Mouse (Mus musculus): ENCODE results near the gene Lims1. TPM values are rescaled to one million over a fixed set of nuclear protein-coding genes. Genes with fewer than 3 reads are reported as not detected.

Gene Lims1
- 200 and 208 TPM in 2 replicates for polyA plus RNA-seq (2014; fragmentation: Nextera tagmentation; extraction: Ambion mirVana)

DNA sequence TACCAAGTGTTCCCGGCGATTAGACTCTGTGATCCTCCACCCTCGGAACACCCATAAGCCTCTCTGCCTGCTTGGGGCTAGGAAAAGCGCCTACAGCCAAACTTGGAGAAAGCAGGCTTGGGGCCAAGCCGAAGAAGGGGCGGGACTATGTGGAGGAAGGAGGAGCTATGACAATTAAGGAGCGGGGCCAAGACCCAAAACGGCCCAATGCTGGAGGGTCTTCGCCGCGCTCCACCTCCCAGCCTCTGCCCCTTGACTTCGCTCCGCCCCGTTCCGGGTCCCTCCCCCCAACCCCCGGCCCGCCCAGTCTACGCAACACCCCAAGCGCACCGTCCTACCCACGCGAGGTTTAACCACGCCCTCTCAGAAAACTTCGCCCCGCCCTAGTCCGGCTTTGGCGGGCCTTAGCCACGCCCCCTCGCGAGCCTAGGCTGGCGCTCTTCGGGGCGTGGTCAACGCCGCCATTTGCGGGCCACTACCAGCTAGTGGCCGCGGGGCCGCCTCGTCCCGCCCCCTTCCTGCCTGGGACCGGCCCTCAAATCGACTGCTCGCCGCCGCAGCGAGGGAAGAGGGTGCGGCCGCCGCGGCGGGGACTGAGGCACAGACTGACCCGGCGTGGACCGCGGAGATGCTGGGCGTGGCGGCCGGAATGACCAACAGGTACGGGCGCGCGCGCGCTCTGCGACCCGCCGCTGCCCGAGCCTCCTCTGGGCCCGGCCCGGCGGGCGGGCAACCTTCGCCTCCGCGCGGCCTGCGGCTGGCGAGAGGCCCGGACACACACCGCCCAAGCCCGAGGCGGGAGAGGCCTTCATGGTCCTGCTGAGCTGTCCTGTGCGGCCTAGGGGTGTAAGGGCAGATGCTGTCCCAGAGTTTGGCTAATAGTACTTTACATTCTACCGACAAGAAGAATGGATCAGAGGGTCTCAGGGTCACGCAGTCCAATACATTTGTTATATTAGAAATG, at the start of gene Lims1:
Gene Lims1, plus strand, starts transcription at position 439 of the 964 bp plus-strand sequence.
- peak; percentile 98 for ATAC-seq (ENCODE audit: insufficient read depth)
- peak; percentile 100 for DNase-seq
- no peaks in the 10 kb centered on the region for H3K27me3 ChIP-seq (ENCODE audit: insufficient read depth, low read length)
- H3K9me3 ChIP-seq (ENCODE audit: low read depth, low read length): no peaks in the 10 kb centered on the region
- WGBS: under 1% methylated on average over 83 of the region's 86 CpGs
- no peak for TF ChIP-seq CTCF (IDR thresholded peaks at IDR 0.05; ENCODE audit: low read depth)
- peaks cover 11% of the 10 kb centered on the region for H3K4me1 ChIP-seq (ENCODE audit: insufficient read depth)
- H3K9ac ChIP-seq: peak within 1 kb of the TSS; percentile 85
- peak within 1 kb of the TSS; percentile 87 for H3K4me3 ChIP-seq (ENCODE audit: low read depth, low read length)
- peak within 1 kb of the TSS; percentile 67 for H3K4me2 ChIP-seq
- peak within 1 kb of the TSS; percentile 91 for H3K27ac ChIP-seq (ENCODE audit: low read depth)
- no peaks in the 10 kb centered on the region for H3K36me3 ChIP-seq (ENCODE audit: insufficient read depth)

DNA sequence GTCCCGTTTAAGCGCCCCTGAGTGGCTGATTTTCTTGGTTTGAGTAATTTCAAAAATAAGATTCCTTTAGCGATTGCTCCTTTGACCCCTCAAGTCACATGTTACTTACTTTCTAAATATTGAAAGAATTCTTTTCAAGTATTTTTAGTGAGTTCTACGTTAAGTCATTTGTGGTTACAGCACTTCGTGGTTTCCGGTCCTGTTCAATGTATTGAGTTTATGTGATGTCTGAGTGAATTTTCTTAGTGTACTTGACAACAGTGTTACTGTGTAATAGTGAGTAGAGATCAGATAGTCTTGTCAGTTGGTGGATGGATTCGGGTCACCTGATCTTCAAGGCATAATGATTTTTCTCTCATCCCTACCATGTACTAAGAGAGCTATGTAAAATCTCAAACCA, 41.0 kb upstream of the Lims1 start:
- Histone ChIP-seq H3K27ac (ENCODE audit: low read depth) (no peak overlapping the region), H3K4me3 (ENCODE audit: low read depth, low read length) (no peak overlapping the region), H3K4me1 (ENCODE audit: insufficient read depth) (no peaks in the 10 kb centered on the region), H3K27me3 (ENCODE audit: insufficient read depth, low read length) (no peaks in the 10 kb centered on the region), H3K9ac (no peak overlapping the region), H3K36me3 (ENCODE audit: insufficient read depth) (peaks cover 66% of the 10 kb centered on the region), H3K4me2 (no peak overlapping the region), H3K9me3 (ENCODE audit: low read depth, low read length) (no peaks in the 10 kb centered on the region)
- WGBS: 91% methylated on average over 7 of the region's 7 CpGs
- no peak for ATAC-seq (ENCODE audit: insufficient read depth)
- no peak for DNase-seq
- TF ChIP-seq CTCF (IDR thresholded peaks at IDR 0.05; ENCODE audit: low read depth): no peak

DNA sequence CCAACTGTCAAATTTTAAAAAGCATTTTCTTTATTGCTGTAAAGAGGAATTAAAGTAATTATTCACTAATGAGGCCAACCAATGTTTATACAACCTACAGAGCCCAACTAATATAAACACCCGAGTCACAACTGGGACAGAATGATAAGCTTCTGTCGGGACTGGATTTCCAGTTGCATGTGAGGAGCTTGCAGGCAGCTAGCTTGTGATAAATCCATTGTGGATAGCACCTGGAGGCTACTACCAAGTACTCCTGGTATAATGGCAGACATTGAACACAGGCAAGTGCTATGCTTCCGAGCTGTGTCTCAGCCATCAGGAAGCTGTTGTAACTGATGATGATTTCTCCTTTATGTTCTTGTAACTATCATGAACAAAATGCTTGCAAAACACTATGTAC, 32.5 kb upstream of the Lims1 start:
- Histone ChIP-seq H3K4me2 (no peak overlapping the region), H3K27ac (ENCODE audit: low read depth) (no peak overlapping the region), H3K4me3 (ENCODE audit: low read depth, low read length) (no peak overlapping the region), H3K27me3 (ENCODE audit: insufficient read depth, low read length) (no peaks in the 10 kb centered on the region), H3K9me3 (ENCODE audit: low read depth, low read length) (no peaks in the 10 kb centered on the region), H3K4me1 (ENCODE audit: insufficient read depth) (no peaks in the 10 kb centered on the region), H3K36me3 (ENCODE audit: insufficient read depth) (peaks cover 89% of the 10 kb centered on the region), H3K9ac (no peak overlapping the region)
- 45% methylated on average over 3 of the region's 3 CpGs for WGBS
- DNase-seq (no peak), ATAC-seq (ENCODE audit: insufficient read depth) (no peak)
- no peak for TF ChIP-seq CTCF (IDR thresholded peaks at IDR 0.05; ENCODE audit: low read depth)

DNA sequence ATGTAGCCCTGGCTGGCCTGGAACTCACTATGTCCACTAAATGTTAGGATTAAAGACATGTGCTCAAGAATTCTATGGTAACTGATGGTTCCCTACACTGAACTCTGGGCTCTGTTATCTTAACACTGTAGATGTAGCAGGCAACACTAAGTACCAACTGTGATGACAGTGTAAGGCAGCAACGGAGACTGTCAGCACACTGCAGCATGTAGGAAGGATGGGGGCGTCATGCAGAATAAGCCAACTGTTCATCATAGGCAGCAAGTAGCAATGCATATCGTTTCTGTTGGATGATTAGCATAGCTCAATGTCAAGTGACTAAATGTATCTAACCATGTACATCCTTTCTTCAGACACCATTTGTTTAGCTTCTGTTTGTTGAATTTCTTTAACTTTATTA, 29.0 kb upstream of the Lims1 start:
- no peak for ATAC-seq (ENCODE audit: insufficient read depth)
- Histone ChIP-seq H3K9me3 (ENCODE audit: low read depth, low read length) (no peaks in the 10 kb centered on the region), H3K4me1 (ENCODE audit: insufficient read depth) (no peaks in the 10 kb centered on the region), H3K36me3 (ENCODE audit: insufficient read depth) (peaks cover 90% of the 10 kb centered on the region), H3K27ac (ENCODE audit: low read depth) (no peak overlapping the region), H3K9ac (no peak overlapping the region), H3K4me2 (no peak overlapping the region), H3K27me3 (ENCODE audit: insufficient read depth, low read length) (no peaks in the 10 kb centered on the region), H3K4me3 (ENCODE audit: low read depth, low read length) (no peak overlapping the region)
- TF ChIP-seq CTCF (IDR thresholded peaks at IDR 0.05; ENCODE audit: low read depth): no peak
- WGBS: 91% methylated on average over 3 of the region's 3 CpGs
- DNase-seq: no peak

DNA sequence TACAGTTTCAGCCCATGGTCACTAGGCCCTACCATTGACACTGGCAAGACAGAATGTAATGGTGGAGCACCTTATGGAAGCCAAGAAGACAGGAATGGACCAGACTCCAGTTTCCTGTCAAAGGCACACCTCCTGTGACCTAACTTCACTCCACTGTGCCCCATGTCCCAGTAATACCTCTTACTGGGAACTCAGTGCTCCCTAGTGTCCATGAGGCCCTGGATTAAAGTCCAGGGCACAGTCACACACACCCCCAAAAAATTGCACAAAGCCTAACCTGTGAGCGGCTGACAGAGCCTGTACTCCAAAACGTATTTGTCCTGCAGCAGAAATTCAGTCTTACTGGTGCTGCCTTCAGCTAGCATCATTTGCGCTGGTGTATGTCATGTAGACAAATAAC, 27.7 kb upstream of the Lims1 start:
- H3K27me3 ChIP-seq (ENCODE audit: insufficient read depth, low read length): no peaks in the 10 kb centered on the region
- no peak overlapping the region for H3K9ac ChIP-seq
- ATAC-seq (ENCODE audit: insufficient read depth): no peak
- no peak overlapping the region for H3K27ac ChIP-seq (ENCODE audit: low read depth)
- H3K4me2 ChIP-seq: no peak overlapping the region
- no peak overlapping the region for H3K4me3 ChIP-seq (ENCODE audit: low read depth, low read length)
- DNase-seq: no peak
- 94% methylated on average over 3 of the region's 3 CpGs for WGBS
- peaks cover 92% of the 10 kb centered on the region for H3K36me3 ChIP-seq (ENCODE audit: insufficient read depth)
- no peaks in the 10 kb centered on the region for H3K9me3 ChIP-seq (ENCODE audit: low read depth, low read length)
- H3K4me1 ChIP-seq (ENCODE audit: insufficient read depth): no peaks in the 10 kb centered on the region
- no peak for TF ChIP-seq CTCF (IDR thresholded peaks at IDR 0.05; ENCODE audit: low read depth)

DNA sequence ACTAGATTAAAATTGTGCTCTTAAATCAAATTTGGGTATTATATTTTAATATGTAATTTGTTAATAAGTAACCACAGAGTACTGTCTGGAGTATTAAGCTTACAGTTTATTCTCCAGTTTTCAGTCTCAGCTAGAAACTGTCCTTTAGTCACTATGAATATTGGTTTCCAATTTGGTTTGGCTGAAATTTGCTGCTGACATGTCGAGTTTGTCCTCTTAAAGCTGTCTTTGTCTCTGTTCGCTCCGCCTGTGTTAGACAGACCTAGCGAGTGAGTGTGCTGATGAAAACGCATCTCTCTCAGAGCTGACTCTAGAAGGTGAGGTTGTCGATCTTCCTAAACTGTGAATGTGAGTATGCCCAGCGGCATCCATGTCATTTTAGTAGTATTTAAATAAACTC, 18.3 kb upstream of the Lims1 start:
- Histone ChIP-seq H3K4me3 (ENCODE audit: low read depth, low read length) (no peak overlapping the region), H3K4me1 (ENCODE audit: insufficient read depth) (no peaks in the 10 kb centered on the region), H3K36me3 (ENCODE audit: insufficient read depth) (peaks cover 48% of the 10 kb centered on the region), H3K4me2 (no peak overlapping the region), H3K9me3 (ENCODE audit: low read depth, low read length) (no peaks in the 10 kb centered on the region), H3K27ac (ENCODE audit: low read depth) (no peak overlapping the region), H3K9ac (no peak overlapping the region), H3K27me3 (ENCODE audit: insufficient read depth, low read length) (no peaks in the 10 kb centered on the region)
- no peak for DNase-seq
- WGBS: 92% methylated on average over 7 of the region's 7 CpGs
- TF ChIP-seq CTCF (IDR thresholded peaks at IDR 0.05; ENCODE audit: low read depth): no peak
- ATAC-seq (ENCODE audit: insufficient read depth): no peak

DNA sequence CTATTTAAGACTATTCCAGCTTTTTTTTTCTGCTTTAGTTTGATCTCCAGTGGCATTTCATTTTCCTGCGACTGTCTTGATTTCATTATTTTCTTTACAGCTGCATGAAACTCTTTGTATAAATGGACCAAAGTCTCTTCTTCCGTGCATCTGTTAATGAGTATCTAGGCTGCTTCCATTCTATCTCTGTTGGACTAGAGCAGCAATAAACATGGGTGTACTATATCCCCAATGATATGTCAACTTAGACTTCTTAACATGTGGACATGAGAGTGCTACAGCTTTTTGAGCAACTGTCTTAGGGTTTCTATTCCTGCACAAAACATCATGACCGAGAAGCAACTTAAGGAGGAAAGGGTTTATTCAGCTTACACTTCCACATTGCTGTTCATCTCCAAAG, 16.4 kb upstream of the Lims1 start:
- Histone ChIP-seq H3K4me3 (ENCODE audit: low read depth, low read length) (no peak overlapping the region), H3K4me2 (no peak overlapping the region), H3K9me3 (ENCODE audit: low read depth, low read length) (no peaks in the 10 kb centered on the region), H3K27ac (ENCODE audit: low read depth) (no peak overlapping the region), H3K9ac (no peak overlapping the region), H3K36me3 (ENCODE audit: insufficient read depth) (peaks cover 43% of the 10 kb centered on the region), H3K4me1 (ENCODE audit: insufficient read depth) (no peaks in the 10 kb centered on the region), H3K27me3 (ENCODE audit: insufficient read depth, low read length) (no peaks in the 10 kb centered on the region)
- WGBS: 91% methylated on average over 3 of the region's 3 CpGs
- no peak for TF ChIP-seq CTCF (IDR thresholded peaks at IDR 0.05; ENCODE audit: low read depth)
- no peak for ATAC-seq (ENCODE audit: insufficient read depth)
- no peak for DNase-seq
